Mouse (Mus musculus) liver, embryonic 14.5 days (tissue): ENCODE results near the gene Mid1. TPM values are rescaled to one million over a fixed set of nuclear protein-coding genes. Genes with fewer than 3 reads are reported as not detected.

Experiments
- ATAC-seq: fragments of 200-750 bp; cut with Nextera tagmentation; 2 replicates; pipeline ENCODE4 v1.8.0; 2017; ENCODE audit warnings: moderate number of reproducible peaks, mild to moderate bottlenecking, moderate library complexity; ENCODE audit not compliant: insufficient read depth
- DNase-seq, 3 experiments: peaks; one replicate each; pipeline ENCODE4 v3.0.0-alpha.2; 2012 to 2013; ENCODE audit warnings: low read depth in 3 of 3, low spot score in 3 of 3
- H3K27ac ChIP-seq: fragments of 300-500 bp; sonication (generic); 2 replicates; pipeline ENCODE4 v1.5.1; 2014; ENCODE audit warnings: moderate library complexity, mild to moderate bottlenecking, control low read depth, inconsistent platforms
- H3K27me3 ChIP-seq: fragments of 300-500 bp; sonication (generic); 2 replicates; pipeline ENCODE4 v1.6.1; 2014; ENCODE audit warnings: mild to moderate bottlenecking, low read length, moderate library complexity; ENCODE audit not compliant: control insufficient read depth, insufficient read depth
- H3K36me3 ChIP-seq: fragments of 300-500 bp; sonication (generic); replicated peaks from 2 replicates; pipeline ENCODE4 v1.6.1; 2014; ENCODE audit warnings: low read depth; ENCODE audit not compliant: control insufficient read depth, insufficient read depth
- H3K4me1 ChIP-seq, 2 experiments: fragments of 200-500 bp in 1 of 2; fragments of 300-500 bp in 1 of 2; sonication (generic) in 1 of 2; replicated peaks; 2 replicates each; pipeline ENCODE4 v1.6.1; 2012 to 2014; ENCODE audit warnings: antibody characterized with exemption in 1 of 2, inconsistent platforms in 1 of 2, low read length in 1 of 2; ENCODE audit not compliant: control insufficient read depth in 2 of 2, insufficient read depth in 2 of 2
- H3K4me2 ChIP-seq: fragments of 300-500 bp; sonication (generic); 2 replicates; pipeline ENCODE4 v1.6.1; 2014; ENCODE audit warnings: low read depth, mild to moderate bottlenecking, control low read depth, moderate library complexity
- H3K4me3 ChIP-seq, 2 experiments: fragments of 200-500 bp in 1 of 2; fragments of 300-500 bp in 1 of 2; sonication (generic) in 1 of 2; 2 replicates each; pipeline ENCODE4 v1.5.1; 2012 to 2014; ENCODE audit warnings: low read depth in 2 of 2, low read length in 2 of 2, mild to moderate bottlenecking in 2 of 2, control low read depth in 1 of 2, inconsistent platforms in 1 of 2, moderate library complexity in 1 of 2; ENCODE audit not compliant: insufficient read depth in 1 of 2
- H3K9ac ChIP-seq: fragments of 300-500 bp; sonication (generic); replicated peaks from 2 replicates; pipeline ENCODE4 v1.6.1; 2014; ENCODE audit warnings: mild to moderate bottlenecking, control low read depth, moderate library complexity
- H3K9me3 ChIP-seq: fragments of 300-500 bp; sonication (generic); 2 replicates; pipeline ENCODE4 v1.6.1; 2016; ENCODE audit warnings: low read length, mixed read lengths; ENCODE audit not compliant: control insufficient read depth
- CTCF ChIP-seq: IDR thresholded peaks from 2 replicates; pipeline ENCODE4 v1.5.1; 2016; ENCODE audit warnings: antibody characterized with exemption, low read depth, control low read depth
- EP300 ChIP-seq: IDR thresholded peaks from 2 replicates; pipeline ENCODE4 v1.6.1; 2016; ENCODE audit warnings: antibody characterized with exemption, low read depth
- WGBS: fragments of 180-500 bp; shearing (Covaris S2); extraction: QIAGEN DNeasy Blood & Tissue Kit; methylation state at CpG from one replicate; pipeline ENCODE4 v1.1.7; 2014; ENCODE audit not compliant: insufficient replicate concordance; 5-methylcytosine and 5-hydroxymethylcytosine counted together
- polyA plus RNA-seq, 2 experiments: library from polyadenylated mRNA; depleted of rRNA in 1 of 2; stranded (reverse) in 1 of 2; unstranded in 1 of 2; fragments of >200 nt; fragmentation: Nextera tagmentation in 1 of 2; extraction: Ambion mirVana in 1 of 2; gene quantifications; 2 replicates each; pipeline versions ENCODE4 v1.2.1 to v1.2.3; 2012 to 2014

Gene Mid1
- polyA plus RNA-seq (2012; rRNA removed) (1.1 and 1.9 TPM in 2 replicates), polyA plus RNA-seq (2014; fragmentation: Nextera tagmentation; extraction: Ambion mirVana) (1.2 and 1.5 TPM in 2 replicates)

- Histone ChIP-seq H3K27ac (no peak within 1 kb of the TSS), H3K9ac (no peak within 1 kb of the TSS), H3K36me3 (no peaks in the 10 kb centered on the region), H3K4me2 (peak within 1 kb of the TSS; percentile 24), H3K4me3 (peak within 1 kb of the TSS in 1 of 2 experiments; percentile 45; a peak in 2 of 4 replicates), H3K27me3 (no peaks in the 10 kb centered on the region), H3K9me3 (no peaks in the 10 kb centered on the region), H3K4me1 (no peaks in the 10 kb centered on the region)
- no peak for TF ChIP-seq CTCF
- TF ChIP-seq EP300 = no peak
- DNase-seq (no peak), ATAC-seq (no peak)
- 16% methylated on average over 10 of the region's 10 CpGs for WGBS
Observed at GRCm38 (mm10) chrX:169685131-169685530, at the start of gene Mid1. Gene Mid1 (plus strand): TSS chrX:169685199.

GRCm38 (mm10) chrX:169673056-169673455 is 11.9 kb upstream of the Mid1 start:
- no peak for DNase-seq
- H3K9ac ChIP-seq = no peak overlapping the region
- ATAC-seq = no peak
- no peak overlapping the region for H3K27ac ChIP-seq
- no peaks in the 10 kb centered on the region for H3K27me3 ChIP-seq
- no peaks in the 10 kb centered on the region for H3K4me1 ChIP-seq
- TF ChIP-seq CTCF (no peak), EP300 (no peak)
- H3K36me3 ChIP-seq = no peaks in the 10 kb centered on the region
- H3K9me3 ChIP-seq = no peaks in the 10 kb centered on the region
- H3K4me2 ChIP-seq = no peak overlapping the region
- no peak overlapping the region for H3K4me3 ChIP-seq

GRCm38 (mm10) chrX:169676313-169676712 is 8.7 kb upstream of the Mid1 start:
- no peak for ATAC-seq

GRCm38 (mm10) chrX:169685731-169686130 is 732 bp downstream of the Mid1 start:
- Histone ChIP-seq H3K4me2 (peak overlapping the region; percentile 24; the same call in 1 of the 2 replicates), H3K9me3 (no peaks in the 10 kb centered on the region), H3K4me1 (no peaks in the 10 kb centered on the region), H3K9ac (no peak overlapping the region), H3K27ac (no peak overlapping the region), H3K4me3 (no peak overlapping the region), H3K27me3 (no peaks in the 10 kb centered on the region), H3K36me3 (no peaks in the 10 kb centered on the region)
- TF ChIP-seq CTCF (no peak), EP300 (no peak)
- WGBS = 41% methylated on average over 8 of the region's 8 CpGs
- ATAC-seq = no peak
- DNase-seq = no peak

More at GRCm38 (mm10) chrX:169676313-169676712, 8.7 kb upstream of the Mid1 start:
- no peaks in the 10 kb centered on the region for H3K4me1 ChIP-seq
- 21% methylated on average over 4 of the region's 4 CpGs for WGBS
- no peaks in the 10 kb centered on the region for H3K27me3 ChIP-seq
- H3K9me3 ChIP-seq = no peaks in the 10 kb centered on the region
- no peak overlapping the region for H3K4me3 ChIP-seq
- no peak overlapping the region for H3K9ac ChIP-seq
- no peaks in the 10 kb centered on the region for H3K36me3 ChIP-seq
- no peak for TF ChIP-seq CTCF
- TF ChIP-seq EP300 = no peak
- no peak overlapping the region for H3K4me2 ChIP-seq
- no peak overlapping the region for H3K27ac ChIP-seq
- no peak for DNase-seq

- ATAC-seq = no peak
- WGBS = 66% methylated on average over 2 of the region's 2 CpGs
- Histone ChIP-seq H3K4me3 (no peak overlapping the region), H3K9me3 (no peaks in the 10 kb centered on the region), H3K27me3 (no peaks in the 10 kb centered on the region), H3K27ac (no peak overlapping the region), H3K4me2 (no peak overlapping the region), H3K36me3 (no peaks in the 10 kb centered on the region), H3K4me1 (no peaks in the 10 kb centered on the region), H3K9ac (no peak overlapping the region)
- DNase-seq = no peak
- TF ChIP-seq CTCF = no peak
- TF ChIP-seq EP300 = no peak
Observed at GRCm38 (mm10) chrX:169691217-169691616, 6.2 kb downstream of the Mid1 start.
